Mouse (Mus musculus): ENCODE results near the gene Med27. TPM values are rescaled to one million over a fixed set of nuclear protein-coding genes. Genes with fewer than 3 reads are reported as not detected.

The Med27 gene
- polyA plus RNA-seq, 1 experiment: 5.7 TPM

DNA sequence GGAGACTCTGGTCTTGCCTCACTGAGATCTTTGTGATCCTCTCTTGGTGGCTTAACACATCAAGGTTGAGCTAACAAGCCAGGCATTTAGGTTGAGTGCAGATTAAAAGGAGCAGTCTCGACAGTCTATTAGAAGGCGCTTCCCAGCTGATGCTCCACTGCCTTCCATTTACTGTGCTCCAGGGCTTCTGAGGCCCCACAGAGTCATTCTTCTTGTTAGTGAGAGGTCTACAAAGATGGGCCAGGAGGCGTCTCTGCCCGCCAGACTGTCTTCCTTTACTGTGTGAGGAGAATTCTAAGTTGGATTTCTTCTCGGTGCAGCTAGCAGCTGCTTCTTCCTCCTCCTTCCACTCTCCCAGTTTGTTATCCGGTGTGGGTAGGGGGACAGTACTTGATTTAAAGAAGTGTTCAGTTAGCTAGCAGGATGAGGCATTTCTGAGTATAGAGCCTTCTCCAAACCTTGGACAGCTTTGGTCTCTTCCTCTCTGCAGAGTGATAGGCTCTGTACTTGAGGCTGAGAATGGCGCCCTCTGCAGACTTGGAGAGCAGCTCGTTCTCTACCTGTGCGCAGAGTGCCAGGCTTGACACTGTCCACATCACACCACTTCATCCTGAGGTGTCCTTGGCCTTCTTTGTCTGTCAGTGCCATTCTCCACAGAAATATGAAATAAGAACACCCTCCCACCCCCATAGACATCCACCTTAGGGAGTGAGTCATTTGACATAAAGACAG, 57.3 kb downstream of the Med27 start:
- Histone ChIP-seq H3K36me3 (ENCODE audit: control insufficient read depth) (no peaks in the 10 kb centered on the region), H3K4me3 (replicated peaks) (no peak overlapping the region), H3K27me3 (ENCODE audit: control insufficient read depth) (no peaks in the 10 kb centered on the region), H3K9me3 (ENCODE audit: control insufficient read depth, low read length) (no peaks in the 10 kb centered on the region), H3K4me1 (ENCODE audit: control insufficient read depth) (no peaks in the 10 kb centered on the region; the same call in 1 of the 2 replicates)
- TF ChIP-seq TAL1 (IDR thresholded peaks at IDR 0.05; ENCODE audit: low read length) (no peak), GATA1 (IDR thresholded peaks at IDR 0.05; ENCODE audit: low read length) (no peak)

DNA sequence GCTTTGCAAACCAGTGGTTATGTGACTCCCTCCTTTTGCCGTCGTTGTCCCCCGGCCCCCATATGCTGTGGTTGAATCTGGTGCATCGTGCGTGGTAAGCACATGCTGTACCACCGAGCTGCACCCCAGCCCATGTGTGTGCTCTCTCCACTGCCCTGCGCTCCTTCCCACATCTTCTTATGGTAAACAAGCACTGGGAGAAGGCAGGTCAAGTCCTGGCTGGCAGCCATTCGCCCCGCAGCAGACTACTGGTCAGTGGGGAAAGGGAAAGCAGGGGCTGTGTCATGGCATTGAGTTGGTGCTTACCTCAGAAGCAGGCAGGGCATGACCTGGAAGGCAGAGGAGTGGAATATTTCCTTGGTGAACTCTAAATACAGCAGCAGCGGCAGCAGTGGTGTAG, 58.3 kb downstream of the Med27 start:
- TF ChIP-seq TAL1 (IDR thresholded peaks at IDR 0.05; ENCODE audit: low read length): no peak
- no peak for TF ChIP-seq GATA1 (IDR thresholded peaks at IDR 0.05; ENCODE audit: low read length)

DNA sequence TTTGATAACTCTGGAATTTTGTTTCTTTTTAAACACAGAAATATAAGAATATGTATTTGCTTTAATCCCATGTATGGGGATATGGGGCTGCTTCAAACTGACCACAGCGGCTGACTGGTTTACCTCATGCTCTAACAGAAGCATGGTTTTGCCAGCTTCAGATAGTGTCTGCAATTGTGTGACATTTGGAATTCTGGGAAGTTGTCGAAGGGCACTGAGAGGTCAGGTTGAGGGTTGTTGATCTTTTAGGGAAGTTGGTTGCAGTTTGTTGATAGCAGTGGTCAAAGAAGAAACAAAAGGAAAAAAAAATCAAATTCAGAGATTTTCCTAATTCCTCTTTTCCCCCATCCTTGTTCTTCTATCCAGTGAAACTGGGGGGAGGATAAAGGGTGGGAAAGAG, 59.2 kb downstream of the Med27 start:
- TF ChIP-seq GATA1 (IDR thresholded peaks at IDR 0.05; ENCODE audit: low read length) (no peak), TAL1 (IDR thresholded peaks at IDR 0.05; ENCODE audit: low read length) (no peak)
- Histone ChIP-seq H3K4me3 (replicated peaks) (no peak overlapping the region), H3K36me3 (ENCODE audit: control insufficient read depth) (no peaks in the 10 kb centered on the region), H3K27me3 (ENCODE audit: control insufficient read depth) (no peaks in the 10 kb centered on the region), H3K4me1 (ENCODE audit: control insufficient read depth) (no peaks in the 10 kb centered on the region; the same call in 1 of the 2 replicates), H3K9me3 (ENCODE audit: control insufficient read depth, low read length) (no peaks in the 10 kb centered on the region)

More for the DNA sequence above, 58.3 kb downstream of the Med27 start:
- no peak overlapping the region for H3K4me3 ChIP-seq (replicated peaks)
- H3K9me3 ChIP-seq (ENCODE audit: control insufficient read depth, low read length): no peaks in the 10 kb centered on the region
- no peaks in the 10 kb centered on the region for H3K36me3 ChIP-seq (ENCODE audit: control insufficient read depth)
- H3K4me1 ChIP-seq (ENCODE audit: control insufficient read depth): no peaks in the 10 kb centered on the region; the same call in 1 of the 2 replicates
- H3K27me3 ChIP-seq (ENCODE audit: control insufficient read depth): no peaks in the 10 kb centered on the region

DNA sequence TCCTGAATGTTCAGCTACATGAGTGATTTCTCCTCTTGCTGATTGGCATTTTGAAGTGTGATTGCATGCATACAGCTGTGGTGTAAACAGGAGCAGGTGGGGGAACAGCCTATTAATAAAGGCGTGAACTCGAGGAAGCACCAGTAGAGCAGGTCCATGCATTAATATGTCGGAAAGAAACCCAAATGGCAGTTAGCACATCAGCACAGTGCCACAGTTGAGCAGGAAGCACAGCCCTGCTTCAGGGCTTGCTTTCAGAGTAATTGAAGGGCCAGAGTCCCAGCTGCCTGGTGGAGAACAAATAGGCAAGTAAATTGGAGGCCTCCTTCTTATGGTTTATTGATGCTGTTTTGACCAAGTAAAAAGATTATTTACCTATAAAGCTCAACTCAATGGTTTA, 60.7 kb downstream of the Med27 start:
- Histone ChIP-seq H3K27me3 (ENCODE audit: control insufficient read depth) (no peaks in the 10 kb centered on the region), H3K9me3 (ENCODE audit: control insufficient read depth, low read length) (no peaks in the 10 kb centered on the region), H3K4me3 (replicated peaks) (no peak overlapping the region), H3K36me3 (ENCODE audit: control insufficient read depth) (no peaks in the 10 kb centered on the region), H3K4me1 (ENCODE audit: control insufficient read depth) (no peaks in the 10 kb centered on the region; the same call in 1 of the 2 replicates)
- TF ChIP-seq TAL1 (IDR thresholded peaks at IDR 0.05; ENCODE audit: low read length) (no peak), GATA1 (IDR thresholded peaks at IDR 0.05; ENCODE audit: low read length) (no peak)

DNA sequence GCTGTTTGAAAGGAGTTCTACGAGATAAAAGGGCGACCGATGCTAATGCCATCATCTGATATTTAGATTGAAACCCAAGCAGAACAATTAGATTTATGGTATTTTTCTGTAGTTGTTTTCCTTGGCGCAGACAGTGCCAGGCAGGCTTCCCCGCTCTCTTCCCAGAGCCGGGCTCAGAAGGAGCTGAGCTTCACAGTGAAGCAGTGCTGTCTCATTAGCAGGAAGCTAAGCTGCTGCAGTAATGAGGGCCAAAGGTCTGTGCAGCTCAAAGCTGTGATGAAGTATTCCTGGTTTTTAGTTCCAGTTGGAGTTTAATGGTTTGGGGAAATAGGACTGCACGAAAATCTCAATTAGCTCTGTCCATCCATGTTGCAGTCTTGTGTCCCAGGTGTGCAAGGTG, 61.1 kb downstream of the Med27 start:
- H3K36me3 ChIP-seq (ENCODE audit: control insufficient read depth): no peaks in the 10 kb centered on the region
- TF ChIP-seq GATA1 (IDR thresholded peaks at IDR 0.05; ENCODE audit: low read length) (no peak), TAL1 (IDR thresholded peaks at IDR 0.05; ENCODE audit: low read length) (no peak)
- H3K27me3 ChIP-seq (ENCODE audit: control insufficient read depth): no peaks in the 10 kb centered on the region
- no peaks in the 10 kb centered on the region; the same call in 1 of the 2 replicates for H3K4me1 ChIP-seq (ENCODE audit: control insufficient read depth)
- H3K9me3 ChIP-seq (ENCODE audit: control insufficient read depth, low read length): no peaks in the 10 kb centered on the region
- H3K4me3 ChIP-seq (replicated peaks): no peak overlapping the region

DNA sequence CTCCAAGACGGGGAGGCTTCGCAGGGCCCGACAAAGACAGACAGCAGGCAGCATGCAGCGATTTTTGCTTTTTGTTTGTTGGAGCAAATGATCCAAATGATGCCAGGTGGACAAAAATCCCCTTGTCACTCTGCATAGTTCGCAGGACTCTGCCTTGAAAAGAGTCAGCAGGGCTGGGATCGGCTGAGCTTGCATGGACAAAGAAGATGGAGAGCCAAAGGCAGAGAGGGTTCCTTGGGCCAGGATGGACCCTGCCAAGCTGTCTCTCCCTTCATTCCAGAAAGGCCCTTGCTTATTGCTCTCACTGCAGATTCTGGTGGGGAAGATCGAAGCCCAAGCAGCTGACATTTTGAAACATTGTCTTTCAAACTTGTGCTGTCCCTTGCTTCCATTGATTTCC, 64.3 kb downstream of the Med27 start:
- Histone ChIP-seq H3K9me3 (ENCODE audit: control insufficient read depth, low read length) (no peaks in the 10 kb centered on the region), H3K4me1 (ENCODE audit: control insufficient read depth) (no peaks in the 10 kb centered on the region; the same call in 1 of the 2 replicates), H3K36me3 (ENCODE audit: control insufficient read depth) (no peaks in the 10 kb centered on the region; the same call in 1 of the 2 replicates), H3K4me3 (replicated peaks) (no peak overlapping the region), H3K27me3 (ENCODE audit: control insufficient read depth) (no peaks in the 10 kb centered on the region)
- TF ChIP-seq TAL1 (IDR thresholded peaks at IDR 0.05; ENCODE audit: low read length) (no peak), GATA1 (IDR thresholded peaks at IDR 0.05; ENCODE audit: low read length) (no peak)

DNA sequence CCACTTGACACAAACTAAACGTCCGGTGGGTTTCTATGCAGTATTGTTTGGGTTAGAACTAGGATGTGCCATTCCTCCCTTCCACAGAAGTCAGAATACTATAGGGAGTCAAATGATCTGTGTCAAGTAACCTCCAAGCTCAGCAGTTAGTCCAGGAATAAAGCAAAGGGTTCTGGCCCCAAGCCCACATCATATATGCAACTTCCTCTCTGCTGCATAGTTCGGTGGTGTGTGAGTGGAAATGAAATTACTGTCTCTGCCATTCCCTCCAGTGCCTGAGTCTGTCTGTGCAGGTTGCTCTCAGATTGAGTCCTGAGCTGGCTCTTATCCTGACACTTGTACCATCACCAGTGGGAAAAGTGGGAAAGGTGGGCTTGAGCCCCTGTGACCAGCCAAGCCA, 65.8 kb downstream of the Med27 start:
- no peaks in the 10 kb centered on the region for H3K9me3 ChIP-seq (ENCODE audit: control insufficient read depth, low read length)
- H3K27me3 ChIP-seq (ENCODE audit: control insufficient read depth): no peaks in the 10 kb centered on the region
- H3K4me3 ChIP-seq (replicated peaks): no peak overlapping the region
- TF ChIP-seq TAL1 (IDR thresholded peaks at IDR 0.05; ENCODE audit: low read length) (no peak), GATA1 (IDR thresholded peaks at IDR 0.05; ENCODE audit: low read length) (no peak)
- no peaks in the 10 kb centered on the region for H3K4me1 ChIP-seq (ENCODE audit: control insufficient read depth)
- no peaks in the 10 kb centered on the region; the same call in 1 of the 2 replicates for H3K36me3 ChIP-seq (ENCODE audit: control insufficient read depth)

DNA sequence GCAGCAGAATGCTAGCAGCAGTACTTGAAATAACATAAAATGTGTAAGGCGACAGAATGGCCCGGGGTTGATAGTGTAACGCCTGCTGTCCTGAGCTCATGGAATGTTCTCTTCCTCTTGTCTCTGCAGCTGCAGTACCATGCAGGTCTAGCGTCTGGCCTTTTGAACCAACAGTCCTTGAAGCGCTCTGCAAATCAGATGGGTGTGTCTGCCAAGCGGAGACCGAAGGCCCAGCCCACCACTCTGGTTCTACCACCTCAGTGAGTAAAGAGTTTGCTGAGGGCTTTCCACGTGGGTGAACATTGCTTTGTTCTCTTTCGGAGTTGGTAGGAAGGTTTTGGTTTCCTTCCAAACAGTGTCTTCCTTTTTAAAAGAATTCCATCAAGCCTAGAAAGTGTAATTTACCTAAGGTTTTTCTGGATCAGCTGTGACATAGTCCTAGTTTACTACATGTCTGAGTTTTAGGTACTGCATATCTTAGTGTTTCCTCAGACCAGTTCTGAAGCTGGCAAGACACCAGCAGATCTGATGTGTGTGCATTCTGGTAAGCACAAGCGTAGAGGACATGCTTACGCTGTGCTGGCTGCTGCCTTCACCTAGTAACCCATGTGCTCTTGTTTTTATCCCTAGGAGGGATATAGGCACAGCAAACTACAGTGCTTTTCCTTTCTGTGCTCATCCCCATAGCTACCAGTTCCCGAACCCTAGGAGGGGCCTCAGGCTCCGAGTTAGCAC, 66.8 kb downstream of the Med27 start:
- Histone ChIP-seq H3K9me3 (ENCODE audit: control insufficient read depth, low read length) (no peaks in the 10 kb centered on the region), H3K4me3 (replicated peaks) (no peak overlapping the region), H3K4me1 (ENCODE audit: control insufficient read depth) (no peaks in the 10 kb centered on the region), H3K36me3 (ENCODE audit: control insufficient read depth) (no peaks in the 10 kb centered on the region; the same call in 1 of the 2 replicates), H3K27me3 (ENCODE audit: control insufficient read depth) (no peaks in the 10 kb centered on the region)
- TF ChIP-seq TAL1 (IDR thresholded peaks at IDR 0.05; ENCODE audit: low read length): no peak
- TF ChIP-seq GATA1 (IDR thresholded peaks at IDR 0.05; ENCODE audit: low read length): no peak

DNA sequence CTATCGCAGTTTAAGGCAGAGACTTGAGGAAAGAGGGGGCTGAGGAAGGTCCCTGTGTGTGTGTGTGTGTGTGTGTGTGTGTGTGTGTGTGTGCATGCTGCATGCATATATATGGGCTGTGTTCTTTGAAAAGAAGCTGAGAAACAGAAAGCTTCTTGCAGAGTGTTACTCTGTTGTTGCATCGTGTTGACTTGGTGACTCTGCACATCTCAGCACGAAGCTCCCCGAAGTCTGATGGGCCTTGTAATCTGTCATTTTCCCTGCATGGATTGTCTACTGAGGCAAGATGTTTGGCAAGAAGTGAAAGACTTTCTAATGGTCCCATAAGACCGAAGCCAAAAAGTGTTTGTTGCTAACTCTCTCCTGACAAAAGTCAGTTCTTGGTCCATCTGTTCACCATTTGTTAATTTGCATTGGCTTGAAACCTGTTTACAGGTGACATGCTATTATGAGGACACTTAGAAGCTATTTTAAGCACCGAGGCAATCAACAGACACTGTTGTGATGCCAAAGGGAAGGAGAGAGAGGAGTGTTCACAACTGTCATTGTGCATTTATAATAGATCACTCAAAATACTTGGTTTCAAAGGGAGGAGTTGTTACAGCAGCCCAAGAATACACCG, 68.3 kb downstream of the Med27 start:
- Histone ChIP-seq H3K9me3 (ENCODE audit: control insufficient read depth, low read length) (no peaks in the 10 kb centered on the region), H3K36me3 (ENCODE audit: control insufficient read depth) (no peaks in the 10 kb centered on the region; the same call in 1 of the 2 replicates), H3K4me1 (ENCODE audit: control insufficient read depth) (no peaks in the 10 kb centered on the region), H3K4me3 (replicated peaks) (no peak overlapping the region), H3K27me3 (ENCODE audit: control insufficient read depth) (no peaks in the 10 kb centered on the region)
- TF ChIP-seq TAL1 (IDR thresholded peaks at IDR 0.05; ENCODE audit: low read length) (no peak), GATA1 (IDR thresholded peaks at IDR 0.05; ENCODE audit: low read length) (no peak)

Data from erythroblast, embryonic 14.5 days (primary cell).